10 mouse cellular contexts compared by ENCODE assay signal in genomic region chr8:26533444-26534421, GRCm38 (mm10).
DNase-seq lines count a peak whose midpoint lies in the region; ATAC-seq lines count a peak whose summit lies in the region.
"Had no signal": no experiment of that assay in that cellular context is flagged by ENCODE, and none has a peak within 500 bp of the region (broad histone marks: within the 10 kb centered on the region; RNA-seq: fewer than 3 reads in every experiment).

No protein-coding gene starts in this region.

- no peak for ATAC-seq in heart, embryonic 13.5 days (ENCODE audit: extremely low read depth, insufficient number of reproducible peaks, low FRiP score, low TSS enrichment)
- ATAC-seq in megakaryocyte progenitor cell, adult 5-6 weeks (replicated peaks; ENCODE audit: poor library complexity) = no peak
- ATAC-seq: inflammation-experienced regulatory T-cells, adult 6 months had no signal

- no peaks in the 10 kb centered on the region for H3K36me3 ChIP-seq in heart, embryonic 13.5 days

- H3K27ac ChIP-seq in heart, embryonic 13.5 days (replicated peaks) = no peak overlapping the region
- H3K27ac ChIP-seq: liver, embryonic 14.5 days had no signal

- peak; percentile 89 for DNase-seq in heart, adult 11 months
- no peak for DNase-seq in heart, postnatal 4 days
- DNase-seq in cerebellum, adult 18-20 months = peak; percentile 91 to 94
- DNase-seq in left cerebral cortex, postnatal 25 days (ENCODE audit: low spot score in 2 of 2) = peak; percentile 49 to 87
- DNase-seq in thymus, postnatal 36 days = no peak
- no peak for DNase-seq in kidney, postnatal 36 days

- 0 out of 2 replicates have a peak, but pooled peaks cover 9% of the 10 kb centered on the region for H3K4me1 ChIP-seq in heart, embryonic 13.5 days

- no peaks in the 10 kb centered on the region; the same call in none of the 2 replicates for H3K27me3 ChIP-seq in heart, embryonic 13.5 days (replicated peaks)

- intact Hi-C loops in left cerebral cortex, postnatal 25 days (cut with DNase I) = loop anchor here (2.0 to 10.0 kb wide), 3 partner anchors 75 to 445 kb away; no protein-coding TSS in a partner anchor

- no peak overlapping the region for H3K9ac ChIP-seq in heart, embryonic 13.5 days
- H3K9ac ChIP-seq: liver, embryonic 14.5 days had no signal

- 35% methylated on average over 22 of the region's 22 CpGs for WGBS in heart, embryonic 13.5 days

- H3K4me3 ChIP-seq in heart, embryonic 13.5 days = no peak overlapping the region

- H3K9me3 ChIP-seq in heart, embryonic 13.5 days = no peaks in the 10 kb centered on the region

- peak overlapping the region; percentile 36 for H3K4me2 ChIP-seq in heart, embryonic 13.5 days

Comparison
In these comparisons a context has a peak if more than half of its experiments do, and no peak if none do; other contexts are left out.
1. DNase-seq: peak in heart, adult 11 months (single experiment), cerebellum, adult 18-20 months (2 of 2) and left cerebral cortex, postnatal 25 days (2 of 2); none in heart, postnatal 4 days (single experiment), thymus, postnatal 36 days (0 of 2) and kidney, postnatal 36 days (0 of 2).